Mouse (Mus musculus) kidney, adult 2 months (tissue): ENCODE results near the gene Tbc1d17.

Source experiments
- CTCF ChIP-seq: fragments of 200-500 bp; conservative IDR thresholded peaks from 2 replicates; pipeline ENCODE4 v1.5.1; 2011; ENCODE audit warnings: low read depth, mild to moderate bottlenecking, control low read depth, low read length, moderate library complexity, mixed read lengths; ENCODE audit not compliant: insufficient read depth, insufficient read length
- POLR2A ChIP-seq: fragments of 200-500 bp; IDR thresholded peaks from one replicate; pipeline ENCODE4 v1.6.1; 2011; ENCODE audit warnings: low read depth, low read length, control low read depth

- TF ChIP-seq CTCF: no peak
- TF ChIP-seq POLR2A: no peak
These were observed 47.6 kb upstream of the Tbc1d17 start for GRCm38 (mm10) chr7:44896499-44896898.
